Mouse (Mus musculus) midbrain, postnatal 0 days (tissue): ENCODE data around the gene Pcbp2. TPM values are rescaled to one million over a fixed set of nuclear protein-coding genes. Genes with fewer than 3 reads are reported as not detected.

Experiments
- ATAC-seq: fragments of 200-750 bp; cut with Nextera tagmentation; 2 replicates; pipeline ENCODE4 v1.8.0; 2017; ENCODE audit warnings: moderate number of reproducible peaks, mild to moderate bottlenecking, moderate TSS enrichment, moderate library complexity; ENCODE audit not compliant: low FRiP score
- DNase-seq: peaks from one replicate; pipeline ENCODE4 v3.0.0-alpha.2; 2015; ENCODE audit warnings: low spot score
- H3K27ac ChIP-seq: fragments of 300-500 bp; sonication (generic); 2 replicates; pipeline ENCODE4 v1.5.1; 2014; ENCODE audit warnings: low read depth, mild to moderate bottlenecking, low read length, mixed read lengths
- H3K27me3 ChIP-seq: fragments of 300-500 bp; sonication (generic); 2 replicates; pipeline ENCODE4 v1.6.1; 2014; ENCODE audit warnings: low read length, control low read depth, mixed read lengths; ENCODE audit not compliant: insufficient read depth
- H3K36me3 ChIP-seq: fragments of 300-500 bp; sonication (generic); 2 replicates; pipeline ENCODE4 v1.6.1; 2014; ENCODE audit warnings: low read length, control low read depth, mixed read lengths; ENCODE audit not compliant: insufficient read depth
- H3K4me1 ChIP-seq: fragments of 300-500 bp; sonication (generic); 2 replicates; pipeline ENCODE4 v1.6.1; 2014; ENCODE audit warnings: mild to moderate bottlenecking, control low read depth, antibody characterized with exemption, low read length, mixed read lengths; ENCODE audit not compliant: insufficient read depth
- H3K4me2 ChIP-seq: fragments of 300-500 bp; sonication (generic); 2 replicates; pipeline ENCODE4 v1.6.1; 2014; ENCODE audit warnings: low read depth, mild to moderate bottlenecking, low read length, mixed read lengths; ENCODE audit not compliant: poor library complexity, severe bottlenecking
- H3K4me3 ChIP-seq: fragments of 300-500 bp; sonication (generic); 2 replicates; pipeline ENCODE4 v1.5.1; 2014; ENCODE audit warnings: low read depth, mild to moderate bottlenecking, low read length, moderate library complexity
- H3K9ac ChIP-seq: fragments of 300-500 bp; sonication (generic); replicated peaks from 2 replicates; pipeline ENCODE4 v1.6.1; 2014; ENCODE audit warnings: mild to moderate bottlenecking, low read length, moderate library complexity, mixed read lengths; ENCODE audit not compliant: poor library complexity, severe bottlenecking
- H3K9me3 ChIP-seq: fragments of 300-500 bp; sonication (generic); 2 replicates; pipeline ENCODE4 v1.6.1; 2016; ENCODE audit warnings: low read length, control low read depth
- CTCF ChIP-seq: IDR thresholded peaks from 2 replicates; pipeline ENCODE4 v1.5.1; 2016; ENCODE audit warnings: antibody characterized with exemption, mild to moderate bottlenecking
- WGBS: fragments of 180-500 bp; shearing (Covaris S2); extraction: QIAGEN DNeasy Blood & Tissue Kit; methylation state at CpG from one replicate; pipeline ENCODE4 v1.1.7; 2014; 5-methylcytosine and 5-hydroxymethylcytosine counted together
- polyA plus RNA-seq: library from polyadenylated mRNA; unstranded; fragments of >200 nt; fragmentation: Nextera tagmentation; extraction: Ambion mirVana; gene quantifications from 2 replicates; pipeline ENCODE4 v1.2.1, GENCODE M21; 2015
- total RNA-seq: library from RNA; depleted of rRNA; stranded (reverse); fragments of >200 nt; gene quantifications from 2 replicates; pipeline ENCODE4 v1.2.3, GENCODE M21; 2014

The Pcbp2 gene
- total and polyA plus RNA-seq, 2 experiments from 2014 or later, result 103 to 150 TPM

DNA sequence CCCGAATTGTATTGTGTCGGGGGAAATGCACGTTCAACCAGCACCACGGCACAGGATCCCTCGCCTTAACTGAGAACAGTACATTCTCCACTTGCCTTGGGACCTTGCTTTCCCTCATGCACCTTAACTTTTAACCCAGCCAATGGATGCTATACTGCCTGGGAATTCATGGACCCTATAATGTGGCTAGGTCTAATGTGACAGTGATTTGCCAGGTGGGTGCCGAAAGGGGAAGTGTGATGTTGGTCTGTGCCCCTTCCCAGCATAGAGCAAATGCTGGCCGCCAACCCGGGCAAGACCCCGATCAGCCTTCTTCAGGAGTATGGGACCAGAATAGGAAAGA, 48.5 kb downstream of the Pcbp2 start:
- H3K9me3 ChIP-seq, result no peaks in the 10 kb centered on the region
- DNase-seq (no peak), ATAC-seq (no peak)
- peaks cover 16% of the 10 kb centered on the region for H3K36me3 ChIP-seq
- peak overlapping the region; percentile 87 for H3K9ac ChIP-seq
- H3K27ac ChIP-seq, result peak overlapping the region; percentile 99
- no peak for TF ChIP-seq CTCF
- peak overlapping the region; percentile 80 for H3K4me2 ChIP-seq
- peak overlapping the region; percentile 66 for H3K4me3 ChIP-seq
- H3K4me1 ChIP-seq, result peaks cover 18% of the 10 kb centered on the region
- 20% methylated on average over 9 of the region's 9 CpGs for WGBS
- no peaks in the 10 kb centered on the region for H3K27me3 ChIP-seq

GRCm38 (mm10) chr15:102519211-102520141, 49.1 kb downstream of the Pcbp2 start:
- peak overlapping the region; percentile 66 for H3K4me3 ChIP-seq
- peak overlapping the region; percentile 87 for H3K9ac ChIP-seq
- no peaks in the 10 kb centered on the region for H3K27me3 ChIP-seq
- H3K4me2 ChIP-seq, result peak overlapping the region; percentile 80
- WGBS, result 72% methylated on average over 15 of the region's 17 CpGs
- peaks cover 17% of the 10 kb centered on the region for H3K4me1 ChIP-seq
- H3K36me3 ChIP-seq, result peaks cover 20% of the 10 kb centered on the region
- no peak for TF ChIP-seq CTCF
- DNase-seq, result no peak
- no peaks in the 10 kb centered on the region for H3K9me3 ChIP-seq
- ATAC-seq, result no peak
- peak overlapping the region; percentile 99 for H3K27ac ChIP-seq

DNA sequence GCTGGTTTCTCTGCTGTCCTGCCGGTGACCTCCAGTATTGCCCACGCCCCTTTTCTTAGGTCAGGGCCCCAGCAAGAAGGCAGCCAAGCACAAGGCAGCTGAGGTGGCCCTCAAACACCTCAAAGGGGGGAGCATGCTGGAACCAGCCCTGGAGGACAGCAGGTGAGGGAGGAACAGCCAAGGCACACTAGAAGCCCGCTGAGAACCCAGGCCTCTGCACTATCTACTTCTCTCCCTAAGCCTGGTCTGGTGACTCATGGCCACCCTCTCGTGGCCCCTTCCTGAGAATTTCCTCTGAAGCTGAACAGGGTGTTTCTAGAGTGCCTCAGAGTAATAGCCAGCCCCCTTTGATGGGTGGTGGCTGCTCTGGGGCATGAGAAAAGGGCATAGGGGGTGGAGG, 50.1 kb downstream of the Pcbp2 start:
- 91% methylated on average over 4 of the region's 4 CpGs for WGBS

DNA sequence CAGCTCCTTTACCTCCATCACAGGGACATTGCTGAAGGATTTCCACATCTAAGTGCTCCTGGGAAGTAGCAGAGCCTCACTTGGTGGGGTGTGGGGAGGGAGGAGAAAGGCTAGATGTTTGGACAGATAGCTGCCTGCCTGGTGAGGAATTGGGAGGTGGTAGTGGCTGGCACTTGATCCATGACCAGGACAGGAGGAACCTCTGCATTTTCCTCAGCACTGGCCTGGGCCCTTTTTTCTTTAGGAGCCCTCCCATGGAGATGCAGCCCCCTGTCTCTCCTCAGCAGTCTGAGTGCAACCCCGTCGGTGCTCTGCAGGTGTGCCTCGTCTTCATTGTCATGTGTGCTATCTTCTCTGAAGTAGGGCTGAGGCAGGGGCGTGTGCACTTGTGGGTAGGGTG, 51.1 kb downstream of the Pcbp2 start:
- WGBS, result 82% methylated on average over 4 of the region's 4 CpGs

More for the DNA sequence above, 50.1 kb downstream of the Pcbp2 start:
- Histone ChIP-seq H3K27me3 (no peaks in the 10 kb centered on the region), H3K4me3 (no peak overlapping the region), H3K4me2 (no peak overlapping the region), H3K9me3 (no peaks in the 10 kb centered on the region), H3K9ac (no peak overlapping the region), H3K27ac (no peak overlapping the region), H3K4me1 (peaks cover 10% of the 10 kb centered on the region), H3K36me3 (peaks cover 21% of the 10 kb centered on the region)
- TF ChIP-seq CTCF, result no peak
- ATAC-seq (no peak), DNase-seq (no peak)

GRCm38 (mm10) chr15:102524892-102525485, 54.6 kb downstream of the Pcbp2 start, which contains the start of gene Npff:
Gene Npff, minus strand, starts transcription at chr15:102524942.
- Histone ChIP-seq H3K9me3 (no peaks in the 10 kb centered on the region), H3K4me2 (no peak within 1 kb of the TSS), H3K9ac (no peak within 1 kb of the TSS), H3K4me3 (no peak within 1 kb of the TSS), H3K27ac (0 out of 2 replicates have a peak within 1 kb of the TSS, but pooled peaks have one; percentile 18), H3K27me3 (no peaks in the 10 kb centered on the region), H3K36me3 (peaks cover 45% of the 10 kb centered on the region), H3K4me1 (no peaks in the 10 kb centered on the region)
- WGBS, result 2% methylated on average over 3 of the region's 3 CpGs
- DNase-seq (peak; percentile 87), ATAC-seq (no peak)
- TF ChIP-seq CTCF, result peak; percentile 99

More for the DNA sequence above, 51.1 kb downstream of the Pcbp2 start:
- Histone ChIP-seq H3K9ac (no peak overlapping the region), H3K36me3 (peaks cover 21% of the 10 kb centered on the region), H3K9me3 (no peaks in the 10 kb centered on the region), H3K4me2 (no peak overlapping the region), H3K4me3 (no peak overlapping the region), H3K4me1 (peaks cover 6% of the 10 kb centered on the region), H3K27me3 (no peaks in the 10 kb centered on the region), H3K27ac (no peak overlapping the region)
- ATAC-seq (no peak), DNase-seq (no peak)
- no peak for TF ChIP-seq CTCF
